Mouse (Mus musculus): ENCODE measurements around the gene Cgref1.
A peak's percentile ranks its signal among the peaks of the same experiment; 100 is the strongest.

The Cgref1 gene

GRCm38 (mm10) chr5:30950451-30950850 lies 5.1 kb upstream of the Cgref1 start:
- no peak for DNase-seq (ENCODE audit: low spot score)

- peak; percentile 83 for DNase-seq (ENCODE audit: low spot score)
Measured at GRCm38 (mm10) chr5:30949654-30950326, 4.4 kb upstream of the Cgref1 start.

GRCm38 (mm10) chr5:30948620-30949019 lies 3.2 kb upstream of the Cgref1 start:
- DNase-seq (ENCODE audit: low spot score): no peak

GRCm38 (mm10) chr5:30944344-30944743 lies 1.0 kb downstream of the Cgref1 start:
- no peak for DNase-seq (ENCODE audit: low spot score)

GRCm38 (mm10) chr5:30943004-30943403 lies 2.4 kb downstream of the Cgref1 start:
- no peak for DNase-seq (ENCODE audit: low spot score)

- no peak for DNase-seq (ENCODE audit: low spot score)
Measured at GRCm38 (mm10) chr5:30934725-30935461, 10.5 kb downstream of the Cgref1 start.

GRCm38 (mm10) chr5:30933705-30934104 lies 11.7 kb downstream of the Cgref1 start:
- DNase-seq (ENCODE audit: low spot score): no peak

- no peak for DNase-seq (ENCODE audit: low spot score)
Measured at GRCm38 (mm10) chr5:30931378-30931777, 14.0 kb downstream of the Cgref1 start.

- DNase-seq (ENCODE audit: low spot score): no peak
Measured at GRCm38 (mm10) chr5:30930846-30931245, 14.5 kb downstream of the Cgref1 start.

- DNase-seq (ENCODE audit: low spot score): peak; percentile 69
Measured at GRCm38 (mm10) chr5:30930121-30930520, 15.3 kb downstream of the Cgref1 start.

- no peak for DNase-seq (ENCODE audit: low spot score)
Measured at GRCm38 (mm10) chr5:30927945-30928529, 17.4 kb downstream of the Cgref1 start.

GRCm38 (mm10) chr5:30926073-30926472 lies 19.3 kb downstream of the Cgref1 start:
- DNase-seq (ENCODE audit: low spot score): no peak

- DNase-seq (ENCODE audit: low spot score): no peak
Measured at GRCm38 (mm10) chr5:30925217-30925616, 20.2 kb downstream of the Cgref1 start.

- no peak for DNase-seq (ENCODE audit: low spot score)
Measured at GRCm38 (mm10) chr5:30924614-30925013, 20.8 kb downstream of the Cgref1 start.

GRCm38 (mm10) chr5:30923119-30923518 lies 22.3 kb downstream of the Cgref1 start:
- no peak for DNase-seq (ENCODE audit: low spot score)

- DNase-seq (ENCODE audit: low spot score): no peak
Measured at GRCm38 (mm10) chr5:30922581-30923041, 22.8 kb downstream of the Cgref1 start.

GRCm38 (mm10) chr5:30921256-30922033 lies 23.9 kb downstream of the Cgref1 start, which contains the start of gene Khk:
Gene Khk (plus strand): TSS chr5:30921431.
- DNase-seq (ENCODE audit: low spot score): peak; percentile 68

- no peak for DNase-seq (ENCODE audit: low spot score)
Measured at GRCm38 (mm10) chr5:30920621-30921020, 24.8 kb downstream of the Cgref1 start.

- no peak for DNase-seq (ENCODE audit: low spot score)
Measured at GRCm38 (mm10) chr5:30919831-30920614, 25.4 kb downstream of the Cgref1 start.

GRCm38 (mm10) chr5:30918691-30919090 lies 26.7 kb downstream of the Cgref1 start:
- no peak for DNase-seq (ENCODE audit: low spot score)

- no peak for DNase-seq (ENCODE audit: low spot score)
Measured at GRCm38 (mm10) chr5:30917891-30918670, 27.3 kb downstream of the Cgref1 start.
